In the genomic region with DNA sequence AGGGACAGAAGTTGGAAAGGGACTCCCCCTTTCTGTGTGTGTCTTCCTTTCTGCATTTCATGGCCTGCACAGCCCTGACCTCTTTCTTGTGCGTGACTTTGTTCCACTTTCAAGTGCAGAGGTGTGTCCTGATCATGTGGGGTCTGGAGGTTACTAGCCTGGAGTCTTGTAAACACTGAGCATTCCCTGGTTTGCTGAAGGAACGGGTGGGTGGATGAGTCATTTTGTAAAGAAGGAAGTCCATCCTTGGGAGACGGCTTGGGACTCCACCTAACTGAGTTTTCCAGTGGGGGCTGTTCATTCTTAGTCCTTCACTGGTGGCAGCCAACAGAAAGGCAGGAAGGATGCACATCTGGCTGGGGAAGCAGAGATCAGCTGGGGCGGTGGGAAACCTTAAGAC, we compare ENCODE assay signal across 13 mouse cellular contexts. TPM values are rescaled to one million over a fixed set of nuclear protein-coding genes. Genes with fewer than 3 reads are reported as not detected.
DNase-seq lines count a peak whose midpoint lies in the region; ATAC-seq and TF ChIP-seq lines count a peak whose summit lies in the region.
"Had no signal": no experiment of that assay in that cellular context is flagged by ENCODE, and none has a peak within 500 bp of the region (broad histone marks: within the 10 kb centered on the region; RNA-seq: fewer than 3 reads in every experiment).

No protein-coding gene starts in this region.

- no peak overlapping the region for H3K9ac ChIP-seq in heart, embryonic 16.5 days (ENCODE audit: low read length)
- H3K9ac ChIP-seq: stomach, embryonic 15.5 days had no signal

- no peak overlapping the region for H3K4me2 ChIP-seq in heart, embryonic 16.5 days (ENCODE audit: low read depth, low read length)
- H3K4me2 ChIP-seq: stomach, embryonic 15.5 days had no signal

- no peaks in the 10 kb centered on the region for H3K4me1 ChIP-seq in kidney, adult 2 months (ENCODE audit: control insufficient read depth, insufficient read depth, low read length)
- H3K4me1 ChIP-seq in brown adipose tissue, adult 24 weeks (ENCODE audit: control insufficient read depth, insufficient read depth, insufficient read length, low read length), result peaks cover 5% of the 10 kb centered on the region; the same call in 1 of the 2 replicates
- H3K4me1 ChIP-seq in heart, embryonic 16.5 days (ENCODE audit: control insufficient read depth, insufficient read depth, low read length), result no peaks in the 10 kb centered on the region
- H3K4me1 ChIP-seq: stomach, embryonic 15.5 days had no signal

- H3K4me3 ChIP-seq in kidney, adult 2 months (ENCODE audit: insufficient read depth, low read depth, low read length), result no peak overlapping the region
- no peak overlapping the region for H3K4me3 ChIP-seq in brown adipose tissue, adult 24 weeks (ENCODE audit: insufficient read depth, low read depth, low read length)
- no peak overlapping the region for H3K4me3 ChIP-seq in heart, embryonic 16.5 days (ENCODE audit: low read length)
- H3K4me3 ChIP-seq in gastrocnemius, adult 2 months, result no peak overlapping the region
- H3K4me3 ChIP-seq: stomach, embryonic 15.5 days had no signal

- no peak for TF ChIP-seq CTCF in kidney, adult 2 months (conservative IDR thresholded peaks at IDR 0.05; ENCODE audit: insufficient read depth, insufficient read length, low read depth, low read length)
- no peak for TF ChIP-seq CTCF in gastrocnemius, adult 2 months (IDR thresholded peaks at IDR 0.05)

- WGBS in kidney, adult 2 months, result 63% methylated on average over 4 of the region's 4 CpGs
- WGBS in heart, embryonic 16.5 days, result 50% methylated on average over 4 of the region's 4 CpGs

- peak; percentile 41; the same call in 1 of the 2 replicates for ATAC-seq in heart, embryonic 16.5 days (replicated peaks; ENCODE audit: extremely low read depth, insufficient read depth, low FRiP score)
- ATAC-seq: inflammation-experienced regulatory T-cells, adult 6 months; midbrain, embryonic 16.5 days had no signal

- no peaks in the 10 kb centered on the region for H3K36me3 ChIP-seq in kidney, adult 2 months (ENCODE audit: control insufficient read depth, insufficient read depth, low read length)
- H3K36me3 ChIP-seq in heart, embryonic 16.5 days (ENCODE audit: control insufficient read depth, insufficient read depth), result no peaks in the 10 kb centered on the region
- H3K36me3 ChIP-seq: stomach, embryonic 15.5 days had no signal

- H3K27me3 ChIP-seq in kidney, adult 2 months (replicated peaks; ENCODE audit: control insufficient read depth, insufficient read depth, low read length), result no peaks in the 10 kb centered on the region
- H3K27me3 ChIP-seq in heart, embryonic 16.5 days (ENCODE audit: control insufficient read depth, insufficient read depth, low read length), result no peaks in the 10 kb centered on the region
- H3K27me3 ChIP-seq: stomach, embryonic 15.5 days had no signal

- no peaks in the 10 kb centered on the region for H3K9me3 ChIP-seq in heart, embryonic 16.5 days (replicated peaks; ENCODE audit: control insufficient read depth, low read length)
- H3K9me3 ChIP-seq: stomach, embryonic 15.5 days had no signal

- no peak for TF ChIP-seq POLR2A in kidney, adult 2 months (IDR thresholded peaks at IDR 0.05; ENCODE audit: low read depth, low read length)

- DNase-seq in kidney, postnatal 10 days, result peak; percentile 37
- no peak for DNase-seq in kidney, adult 2 months
- DNase-seq in lung, postnatal 4 days, result peak; percentile 34 to 41
- no peak for DNase-seq in urinary bladder, adult 18-20 months (ENCODE audit: low spot score in 2 of 2)
- DNase-seq in urinary bladder, postnatal 36 days (ENCODE audit: low spot score in 2 of 2), result no peak
- DNase-seq in gastrocnemius, adult 2 months, result no peak
- DNase-seq: cerebellum, postnatal 14 days had no signal

- no peak overlapping the region for H3K27ac ChIP-seq in kidney, adult 2 months (ENCODE audit: insufficient read depth, low read depth, low read length)
- peak overlapping the region; percentile 20; the same call in 1 of the 2 replicates for H3K27ac ChIP-seq in brown adipose tissue, adult 24 weeks (replicated peaks; ENCODE audit: low read depth, low read length)
- H3K27ac ChIP-seq in heart, embryonic 16.5 days (ENCODE audit: low read length), result peak overlapping the region; percentile 32; the same call in 1 of the 2 replicates
- no peak overlapping the region; the same call in 1 of the 2 replicates for H3K27ac ChIP-seq in gastrocnemius, adult 2 months
- H3K27ac ChIP-seq: macrophage; stomach, embryonic 15.5 days had no signal

- intact Hi-C loops in gastrocnemius, adult 2 months (cut with DNase I), result no loop called here

RNA-seq across cellular contexts. Expression of gene Zbtb18, which starts 27.9 kb away (rescaled TPM):
- polyA plus RNA-seq in kidney, adult 2 months (2012; rRNA removed), result 9.2 and 12.7 TPM in 2 replicates
- polyA plus RNA-seq in brown adipose tissue, adult 24 weeks (2012; ENCODE audit: insufficient read depth, insufficient read length, missing spikeins), result 12.1 and 16.7 TPM in 2 replicates
- polyA plus RNA-seq in heart, embryonic 16.5 days (2015; fragmentation: Nextera tagmentation; extraction: Ambion mirVana), result 1.0 and 1.2 TPM in 2 replicates
- 100 to 1,000 TPM in 1 of 2 experiments, 10 to 100 TPM in 1; 97.8 to 110 TPM for total RNA-seq in gastrocnemius, adult 2 months (2021)

Comparison
In these comparisons a context has a peak if more than half of its experiments do, and no peak if none do; other contexts are left out.
1. DNase-seq: peak in kidney, postnatal 10 days (single experiment) and lung, postnatal 4 days (2 of 2); none in kidney, adult 2 months (single experiment), urinary bladder, adult 18-20 months (0 of 2), urinary bladder, postnatal 36 days (0 of 2) and gastrocnemius, adult 2 months (single experiment).
2. H3K27ac ChIP-seq: peak in brown adipose tissue, adult 24 weeks (single experiment) and heart, embryonic 16.5 days (single experiment); none in kidney, adult 2 months (single experiment) and gastrocnemius, adult 2 months (single experiment).